Mouse (Mus musculus) liver, embryonic 11.5 days (tissue): Measurements from ENCODE around the gene Atg16l1. TPM values are rescaled to one million over a fixed set of nuclear protein-coding genes. Genes with fewer than 3 reads are reported as not detected.
A peak's percentile ranks its signal among the peaks of the same experiment; 100 is the strongest.

ENCODE experiments used
- ATAC-seq: fragments of 200-750 bp; cut with Nextera tagmentation; replicated peaks from 2 replicates; pipeline ENCODE4 v1.8.0; 2017; ENCODE audit warnings: moderate number of reproducible peaks, mild to moderate bottlenecking, moderate TSS enrichment, moderate library complexity; ENCODE audit not compliant: low FRiP score
- DNase-seq: peaks from one replicate; pipeline ENCODE4 v3.0.0-alpha.2; 2017; ENCODE audit warnings: low spot score
- H3K27ac ChIP-seq: fragments of 300-500 bp; sonication (generic); 2 replicates; pipeline ENCODE4 v1.5.1; 2014; ENCODE audit warnings: mild to moderate bottlenecking, low read depth, low read length, control low read depth
- H3K27me3 ChIP-seq: fragments of 300-500 bp; sonication (generic); replicated peaks from 2 replicates; pipeline ENCODE4 v1.6.1; 2014; ENCODE audit warnings: low read length, mixed read lengths; ENCODE audit not compliant: control insufficient read depth, insufficient read depth
- H3K36me3 ChIP-seq: fragments of 300-500 bp; sonication (generic); 2 replicates; pipeline ENCODE4 v1.6.1; 2014; ENCODE audit warnings: mild to moderate bottlenecking, low read length, moderate library complexity, mixed read lengths; ENCODE audit not compliant: control insufficient read depth, insufficient read depth
- H3K4me1 ChIP-seq: fragments of 300-500 bp; sonication (generic); replicated peaks from 2 replicates; pipeline ENCODE4 v1.6.1; 2014; ENCODE audit warnings: low read length, mixed read lengths; ENCODE audit not compliant: control insufficient read depth, insufficient read depth
- H3K4me2 ChIP-seq: fragments of 300-500 bp; sonication (generic); 2 replicates; pipeline ENCODE4 v1.6.1; 2014; ENCODE audit warnings: mild to moderate bottlenecking, control low read depth, moderate library complexity
- H3K4me3 ChIP-seq: fragments of 300-500 bp; sonication (generic); 2 replicates; pipeline ENCODE4 v1.5.1; 2014; ENCODE audit warnings: low read depth, low read length, control low read depth
- H3K9ac ChIP-seq: fragments of 300-500 bp; sonication (generic); 2 replicates; pipeline ENCODE4 v1.6.1; 2014; ENCODE audit warnings: low read depth, low read length, control low read depth
- H3K9me3 ChIP-seq: fragments of 300-500 bp; sonication (generic); 2 replicates; pipeline ENCODE4 v1.6.1; 2016; ENCODE audit warnings: low read length, inconsistent platforms, mixed read lengths; ENCODE audit not compliant: control insufficient read depth
- WGBS: fragments of 180-500 bp; shearing (Covaris S2); extraction: QIAGEN DNeasy Blood & Tissue Kit; methylation state at CpG from one replicate; pipeline ENCODE4 v1.1.7; 2014; 5-methylcytosine and 5-hydroxymethylcytosine counted together
- polyA plus RNA-seq: library from polyadenylated mRNA; unstranded; fragments of >200 nt; fragmentation: Nextera tagmentation; extraction: Ambion mirVana; gene quantifications from 2 replicates; pipeline ENCODE4 v1.2.1, GENCODE M21; 2014

Atg16l1 gene
- polyA plus RNA-seq, 1 experiment from 2014 or later: 29.4 TPM

DNA sequence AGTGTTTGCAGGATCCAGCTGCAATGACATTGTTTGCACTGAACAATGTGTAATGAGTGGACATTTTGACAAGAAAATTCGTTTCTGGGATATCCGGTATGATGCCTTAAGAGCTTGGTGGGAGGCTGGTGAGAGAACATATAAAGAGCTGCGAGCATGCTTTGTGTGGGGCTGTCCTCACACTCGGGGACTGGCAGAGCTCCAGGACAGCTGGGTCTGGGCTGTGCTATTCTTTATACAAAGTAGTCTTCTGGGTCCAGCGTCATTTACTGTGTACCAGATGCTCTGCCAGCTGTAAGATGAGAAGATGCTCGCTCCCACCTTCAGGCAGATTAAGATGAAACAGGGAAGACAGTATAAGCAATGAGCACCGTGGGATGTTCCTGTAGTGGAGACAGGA, 30.6 kb downstream of the Atg16l1 start:
- WGBS: 86% methylated on average over 7 of the region's 7 CpGs
- no peak overlapping the region for H3K4me3 ChIP-seq
- DNase-seq: no peak

DNA sequence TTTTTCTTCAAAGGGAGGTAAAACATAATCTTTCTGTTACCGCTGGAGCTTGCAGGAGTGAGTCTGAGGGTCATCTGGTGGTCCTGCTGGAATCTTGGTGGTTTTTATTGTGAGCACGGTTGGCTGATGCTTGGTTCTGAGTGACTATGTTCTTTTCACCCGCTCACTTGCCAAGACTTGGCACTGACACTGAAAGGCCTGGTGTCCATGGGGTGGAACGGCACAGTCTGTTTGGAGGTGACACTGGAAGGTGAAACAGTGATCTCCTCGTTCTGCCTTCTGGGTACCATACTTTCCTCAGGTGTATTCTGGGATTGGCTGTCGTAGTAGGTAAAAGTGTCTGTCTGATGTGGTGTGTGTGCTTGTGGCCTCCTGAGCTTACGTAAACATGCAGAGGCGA, 34.0 kb downstream of the Atg16l1 start:
- no peaks in the 10 kb centered on the region for H3K4me1 ChIP-seq
- no peak overlapping the region for H3K4me3 ChIP-seq
- ATAC-seq (no peak), DNase-seq (no peak)
- H3K27me3 ChIP-seq: no peaks in the 10 kb centered on the region
- no peaks in the 10 kb centered on the region for H3K9me3 ChIP-seq
- no peak overlapping the region for H3K4me2 ChIP-seq
- peaks cover 43% of the 10 kb centered on the region for H3K36me3 ChIP-seq
- H3K9ac ChIP-seq: no peak overlapping the region
- no peak overlapping the region for H3K27ac ChIP-seq
- WGBS: 94% methylated on average over 8 of the region's 8 CpGs

More for the DNA sequence above, 30.6 kb downstream of the Atg16l1 start:
- H3K4me1 ChIP-seq: no peaks in the 10 kb centered on the region
- H3K27me3 ChIP-seq: no peaks in the 10 kb centered on the region
- H3K36me3 ChIP-seq: peaks cover 50% of the 10 kb centered on the region
- no peaks in the 10 kb centered on the region for H3K9me3 ChIP-seq
- H3K4me2 ChIP-seq: no peak overlapping the region
- no peak for ATAC-seq
- no peak overlapping the region for H3K9ac ChIP-seq
- no peak overlapping the region for H3K27ac ChIP-seq

GRCm38 (mm10) chr1:87792438-87793137, 36.9 kb downstream of the Atg16l1 start:
- Histone ChIP-seq H3K9ac (no peak overlapping the region), H3K4me2 (no peak overlapping the region), H3K4me3 (no peak overlapping the region), H3K27me3 (no peaks in the 10 kb centered on the region), H3K27ac (no peak overlapping the region), H3K36me3 (peaks cover 19% of the 10 kb centered on the region), H3K9me3 (no peaks in the 10 kb centered on the region), H3K4me1 (no peaks in the 10 kb centered on the region)
- ATAC-seq (no peak), DNase-seq (no peak)
- WGBS: 85% methylated on average over 4 of the region's 4 CpGs

GRCm38 (mm10) chr1:87793138-87793449, 37.4 kb downstream of the Atg16l1 start:
- H3K36me3 ChIP-seq: peaks cover 16% of the 10 kb centered on the region
- ATAC-seq: no peak

DNA sequence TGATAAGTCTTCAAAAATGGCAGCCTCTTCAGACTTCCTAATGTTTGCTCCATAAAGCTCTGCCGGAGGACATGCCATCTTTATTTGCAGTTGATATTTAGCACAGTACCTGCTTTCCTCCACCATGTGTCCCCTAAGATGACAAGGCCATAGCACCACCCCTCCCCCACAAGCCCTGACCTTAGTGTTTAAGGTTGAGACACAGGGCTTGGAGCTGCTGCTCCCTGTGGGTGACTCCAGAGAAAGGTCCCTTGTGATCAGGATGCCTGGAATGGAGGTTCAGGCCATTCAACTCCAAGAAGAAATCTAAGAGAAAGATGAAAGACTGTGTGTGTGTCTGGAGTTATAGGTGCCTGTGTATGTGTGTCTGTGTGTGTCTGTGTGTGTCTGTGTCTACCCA, 42.0 kb downstream of the Atg16l1 start:
- H3K27me3 ChIP-seq: no peaks in the 10 kb centered on the region
- ATAC-seq: no peak
- no peak overlapping the region for H3K9ac ChIP-seq
- no peak overlapping the region for H3K4me2 ChIP-seq
- no peaks in the 10 kb centered on the region for H3K9me3 ChIP-seq
- no peak overlapping the region for H3K27ac ChIP-seq
- peaks cover 3% of the 10 kb centered on the region; the same call in 1 of the 2 replicates for H3K36me3 ChIP-seq
- H3K4me1 ChIP-seq: no peaks in the 10 kb centered on the region
- no peak for DNase-seq
- no peak overlapping the region for H3K4me3 ChIP-seq
- WGBS: 86% methylated on average over 1 of the region's 1 CpGs

More at GRCm38 (mm10) chr1:87793138-87793449, 37.4 kb downstream of the Atg16l1 start:
- Histone ChIP-seq H3K4me3 (no peak overlapping the region), H3K27ac (no peak overlapping the region), H3K4me2 (no peak overlapping the region), H3K9me3 (no peaks in the 10 kb centered on the region), H3K9ac (no peak overlapping the region), H3K4me1 (no peaks in the 10 kb centered on the region), H3K27me3 (no peaks in the 10 kb centered on the region)
- WGBS: 92% methylated on average over 6 of the region's 6 CpGs
- DNase-seq: no peak

DNA sequence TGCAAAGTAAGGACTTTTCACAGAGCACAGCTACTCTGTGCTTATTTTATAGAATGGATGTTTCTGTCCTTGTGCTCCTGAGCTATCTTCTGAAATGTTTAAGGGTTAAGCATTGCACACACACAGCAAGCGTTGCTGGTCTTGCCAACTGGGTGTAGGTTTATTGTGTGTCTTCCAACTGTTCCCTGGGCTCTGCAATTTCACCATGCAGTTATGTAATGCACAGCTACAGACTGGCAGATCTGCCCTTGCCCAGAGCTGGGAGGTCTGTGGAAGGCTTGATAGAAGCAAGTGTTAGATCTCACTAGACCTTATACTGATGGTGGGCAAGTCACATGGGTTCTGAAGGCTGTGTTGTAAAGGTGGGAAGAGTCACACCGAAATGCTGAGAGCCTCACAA, 42.6 kb downstream of the Atg16l1 start:
- WGBS: 84% methylated on average over 2 of the region's 2 CpGs
- H3K4me1 ChIP-seq: no peaks in the 10 kb centered on the region
- ATAC-seq: no peak
- no peak overlapping the region for H3K9ac ChIP-seq
- no peak overlapping the region for H3K27ac ChIP-seq
- no peak for DNase-seq
- H3K4me2 ChIP-seq: no peak overlapping the region
- peaks cover 3% of the 10 kb centered on the region; the same call in 1 of the 2 replicates for H3K36me3 ChIP-seq
- no peak overlapping the region for H3K4me3 ChIP-seq
- H3K9me3 ChIP-seq: no peaks in the 10 kb centered on the region
- no peaks in the 10 kb centered on the region for H3K27me3 ChIP-seq

DNA sequence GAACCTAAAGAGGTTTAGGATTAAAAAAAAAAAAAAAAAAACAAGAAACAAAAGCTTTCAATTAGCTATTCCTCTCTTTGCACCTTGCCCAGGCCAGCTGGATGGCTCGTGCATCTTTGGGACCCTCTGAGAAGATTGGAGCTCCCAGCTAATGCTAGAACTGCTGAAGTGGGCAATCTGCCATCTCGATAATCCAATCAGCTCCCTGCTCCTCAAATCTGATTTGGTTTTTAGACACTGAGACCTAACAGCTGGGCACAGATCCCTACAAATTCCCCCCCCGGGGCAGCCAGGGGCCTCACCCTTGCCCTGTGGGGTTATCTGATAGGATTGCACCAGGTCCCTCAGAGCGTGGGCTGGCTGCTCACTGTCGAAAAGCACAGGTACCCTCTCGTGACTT, 47.9 kb downstream of the Atg16l1 start, which contains the start of gene Sag:
Sag (plus strand) TSS at position 105 of the 400 bp plus-strand sequence.
- ATAC-seq (no peak), DNase-seq (no peak)
- 66% methylated on average over 6 of the region's 6 CpGs for WGBS
- Histone ChIP-seq H3K4me2 (no peak within 1 kb of the TSS), H3K27me3 (no peaks in the 10 kb centered on the region), H3K36me3 (no peaks in the 10 kb centered on the region), H3K4me1 (peaks cover 12% of the 10 kb centered on the region), H3K4me3 (no peak within 1 kb of the TSS), H3K27ac (no peak within 1 kb of the TSS), H3K9me3 (no peaks in the 10 kb centered on the region), H3K9ac (no peak within 1 kb of the TSS)

DNA sequence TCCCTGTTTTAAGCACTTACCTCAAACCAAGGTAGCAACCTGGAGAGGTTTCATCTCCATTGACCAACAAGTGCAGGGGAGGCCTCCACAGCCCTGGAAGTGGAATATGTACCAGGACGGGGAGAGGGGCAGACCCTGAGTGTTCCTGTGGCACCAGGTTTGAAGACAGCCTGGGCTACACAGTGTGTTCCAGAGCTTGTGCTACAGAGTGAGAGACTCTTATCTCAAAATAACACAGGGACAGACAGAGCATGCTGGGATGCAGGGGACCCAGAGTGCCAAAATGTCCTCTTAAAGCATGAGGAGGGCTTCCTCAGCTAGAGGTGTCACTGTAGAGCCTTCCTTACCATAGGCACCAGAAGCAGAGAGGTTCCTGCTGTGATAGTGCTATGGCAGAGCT, 52.1 kb downstream of the Atg16l1 start:
- H3K27ac ChIP-seq: no peak overlapping the region
- no peak overlapping the region for H3K9ac ChIP-seq
- peak; percentile 62; the same call in 1 of the 2 replicates for ATAC-seq
- H3K9me3 ChIP-seq: no peaks in the 10 kb centered on the region
- H3K4me3 ChIP-seq: no peak overlapping the region
- WGBS: 80% methylated on average over 1 of the region's 1 CpGs
- H3K4me1 ChIP-seq: peaks cover 12% of the 10 kb centered on the region
- H3K27me3 ChIP-seq: no peaks in the 10 kb centered on the region
- H3K4me2 ChIP-seq: no peak overlapping the region
- DNase-seq: no peak
- no peaks in the 10 kb centered on the region for H3K36me3 ChIP-seq

- Histone ChIP-seq H3K9ac (no peak overlapping the region), H3K27me3 (no peaks in the 10 kb centered on the region), H3K4me2 (no peak overlapping the region), H3K27ac (no peak overlapping the region), H3K4me1 (peaks cover 8% of the 10 kb centered on the region; the same call in 1 of the 2 replicates), H3K9me3 (no peaks in the 10 kb centered on the region), H3K36me3 (no peaks in the 10 kb centered on the region), H3K4me3 (no peak overlapping the region)
- no peak for DNase-seq
- WGBS: 83% methylated on average over 7 of the region's 7 CpGs
- ATAC-seq: no peak
These were observed 55.7 kb downstream of the Atg16l1 start for GRCm38 (mm10) chr1:87811391-87811790.
